Mouse (Mus musculus) ovary, postnatal 10 days (tissue): ENCODE measurements around the gene Dgkz.

Source experiments
- DNase-seq: peaks from one replicate; pipeline ENCODE4 v3.0.0; 2022; ENCODE audit warnings: low spot score

The Dgkz gene

DNA sequence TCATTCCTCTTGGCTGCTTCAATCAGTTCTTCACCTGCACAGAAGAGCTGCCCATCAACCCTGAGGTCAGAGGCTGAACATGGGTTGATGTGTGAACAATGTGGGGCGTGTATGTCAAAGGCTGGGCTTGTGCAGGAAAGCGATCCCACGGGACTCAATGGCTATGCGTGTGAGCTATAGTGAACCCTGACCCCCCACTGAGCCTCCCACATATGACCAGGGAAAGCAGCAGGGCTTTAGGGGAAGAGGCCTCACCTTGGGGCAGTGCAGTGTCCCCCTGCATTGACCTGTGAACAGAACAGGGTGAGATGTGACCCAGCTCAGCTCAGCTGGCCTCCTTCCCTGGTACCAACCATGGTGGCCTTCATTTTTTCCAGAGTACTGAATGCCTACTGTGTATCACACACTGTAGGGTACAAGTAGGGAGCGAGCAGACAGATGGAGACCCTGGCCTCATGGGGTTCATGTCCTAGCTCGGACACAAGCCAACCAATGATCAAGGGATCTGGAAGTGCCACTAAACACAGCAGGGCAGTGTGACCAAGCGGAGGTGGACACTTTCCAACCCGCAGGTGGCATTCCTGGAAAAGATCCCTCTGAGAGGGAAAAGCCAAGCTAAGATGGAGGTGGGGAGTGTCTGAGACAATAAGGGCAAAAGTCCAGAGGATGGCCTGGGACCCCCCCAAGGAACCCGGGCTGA, 40.7 kb downstream of the Dgkz start:
- no peak for DNase-seq

DNA sequence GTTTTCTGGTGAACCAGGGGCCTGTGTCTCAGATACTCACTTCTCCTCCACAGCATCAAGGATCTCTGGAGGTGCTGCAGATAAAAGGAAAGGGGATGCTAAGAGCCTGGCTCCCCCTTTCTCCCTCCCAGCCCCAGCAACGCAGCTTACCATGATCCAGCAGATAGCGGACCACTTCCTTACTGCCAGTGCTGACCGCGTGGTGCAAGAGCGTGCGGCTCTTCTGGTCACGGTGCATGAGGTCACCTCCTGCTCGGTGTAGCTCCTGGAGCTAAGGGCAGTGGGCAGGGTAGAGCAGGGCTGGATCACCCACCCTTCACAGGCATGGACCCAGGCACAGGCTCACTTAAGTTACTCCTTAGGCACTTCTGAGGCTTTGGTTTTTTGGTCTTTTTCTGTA, 41.6 kb downstream of the Dgkz start:
- DNase-seq, result no peak

DNA sequence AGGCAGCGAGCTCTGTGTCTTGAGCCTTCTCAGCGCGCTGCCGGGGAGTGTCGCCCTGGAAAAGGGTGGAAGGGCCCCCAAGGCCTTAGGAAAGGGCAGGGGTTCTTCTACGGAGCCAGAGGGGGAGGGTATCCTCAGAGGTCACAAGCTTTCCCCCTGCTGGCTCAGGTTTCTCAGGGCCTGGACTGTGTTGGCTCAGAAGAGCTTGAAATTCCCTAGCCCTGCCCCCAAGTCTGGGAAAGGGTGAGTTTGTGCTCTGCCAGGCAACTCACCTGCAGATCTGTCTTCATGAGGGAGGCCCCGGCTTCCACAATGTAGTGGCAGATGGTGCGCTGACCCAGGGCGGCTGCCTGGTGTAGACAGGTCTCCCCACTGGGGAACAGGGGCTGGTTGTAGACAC, 42.2 kb downstream of the Dgkz start:
- no peak for DNase-seq

GRCm38 (mm10) chr2:91932737-91933350, 42.8 kb downstream of the Dgkz start:
- DNase-seq, result no peak

DNA sequence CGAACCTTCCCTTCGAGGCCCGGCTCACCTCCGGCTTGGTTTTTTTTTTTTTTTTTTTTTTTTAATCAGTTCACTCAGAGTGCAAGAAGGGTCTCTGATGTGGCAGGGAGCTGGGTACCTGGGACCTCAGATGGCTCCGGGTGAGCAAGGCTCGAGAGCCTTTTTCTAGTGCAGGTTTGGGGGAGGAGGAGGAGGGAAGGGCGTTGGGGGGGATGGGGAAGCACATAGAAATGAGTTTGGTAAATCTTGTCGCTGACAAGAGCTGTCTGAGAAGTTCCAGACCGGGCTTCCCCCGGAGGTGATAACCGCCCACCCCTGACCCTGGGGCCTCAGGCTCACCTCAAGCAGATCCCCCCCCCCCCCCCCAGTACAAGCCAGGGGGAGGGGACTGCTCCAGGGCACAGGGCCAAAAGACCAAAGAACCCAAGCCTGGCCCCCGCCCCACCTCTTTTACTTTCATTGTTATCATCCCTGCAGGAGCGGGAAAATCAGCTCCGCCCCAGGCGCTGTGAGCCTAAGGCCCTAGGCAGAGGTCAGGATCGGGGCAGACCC, 43.4 kb downstream of the Dgkz start, which contains the start of gene Mdk:
TSS of gene Mdk (minus strand) at position 138 of the 552 bp plus-strand sequence.
- no peak for DNase-seq

DNA sequence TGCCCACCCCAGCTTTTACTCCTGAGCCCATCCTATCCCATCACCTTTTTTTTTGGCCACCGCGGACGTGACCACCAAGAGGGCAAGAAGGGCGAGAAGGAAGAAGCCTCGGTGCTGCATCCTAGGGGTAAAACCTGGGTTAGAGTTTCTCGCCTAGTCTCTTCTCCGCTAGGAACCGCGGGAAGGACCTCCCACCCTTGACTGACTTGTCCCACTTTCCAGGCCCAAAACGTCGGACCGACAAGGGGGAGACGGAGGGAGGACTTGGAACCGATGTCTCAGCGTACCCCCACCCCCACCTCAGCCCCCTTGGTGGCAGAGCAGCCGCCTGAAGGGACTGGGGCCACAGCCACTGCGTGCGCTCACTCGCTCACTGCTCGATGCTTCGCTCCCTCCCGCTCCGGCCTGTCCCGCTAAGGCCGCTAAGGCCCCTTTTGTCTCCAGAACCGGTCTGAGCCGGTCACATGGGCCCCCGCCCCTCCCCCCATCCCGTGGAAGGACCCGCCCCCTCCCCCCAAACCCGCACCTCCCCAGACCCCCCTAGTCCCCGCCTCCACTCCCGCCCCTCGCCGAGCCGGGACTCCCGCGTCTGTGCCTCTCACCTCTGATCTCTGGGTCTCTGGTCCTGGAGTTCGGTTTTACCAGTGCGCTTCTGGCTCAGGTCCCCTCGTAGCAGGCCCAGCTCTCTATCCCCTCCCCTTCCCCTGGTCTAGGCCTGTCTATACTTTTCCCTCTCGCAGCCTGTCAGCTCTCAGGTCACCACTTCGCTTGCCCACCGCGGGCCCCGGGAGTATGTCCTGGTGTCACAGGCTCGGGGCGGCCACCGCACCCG, 44.1 kb downstream of the Dgkz start:
- peak; percentile 60 for DNase-seq

- no peak for DNase-seq
These were observed 44.8 kb downstream of the Dgkz start for GRCm38 (mm10) chr2:91930761-91931291.

- DNase-seq, result no peak
These were observed 45.7 kb downstream of the Dgkz start for GRCm38 (mm10) chr2:91929936-91930335.

GRCm38 (mm10) chr2:91929455-91929854, 46.2 kb downstream of the Dgkz start:
- no peak for DNase-seq

- no peak for DNase-seq
These were observed 46.9 kb downstream of the Dgkz start for GRCm38 (mm10) chr2:91928534-91929350.

GRCm38 (mm10) chr2:91927826-91928533, 47.7 kb downstream of the Dgkz start:
- no peak for DNase-seq

DNA sequence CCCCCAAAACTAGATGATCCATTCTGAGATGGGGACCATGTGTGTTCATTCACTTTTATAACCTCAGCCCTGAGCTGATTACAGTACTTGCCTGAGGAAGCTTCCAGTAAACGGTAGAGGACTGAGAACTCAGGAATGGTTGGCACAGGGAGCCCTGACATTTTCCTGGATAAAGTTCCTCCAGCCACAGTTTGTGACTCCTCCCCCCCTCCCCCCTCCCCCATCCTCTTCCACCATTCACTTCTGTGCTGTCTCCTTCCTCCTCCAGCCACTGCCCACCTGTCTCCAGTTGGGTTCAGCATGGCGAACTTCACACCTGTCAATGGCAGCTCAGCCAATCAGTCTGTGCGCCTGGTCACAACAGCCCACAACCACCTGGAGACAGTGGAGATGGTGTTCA, 48.7 kb downstream of the Dgkz start, which contains the start of gene Chrm4:
TSS of gene Chrm4 (plus strand) at position 301 of the 400 bp plus-strand sequence.
- DNase-seq, result no peak

DNA sequence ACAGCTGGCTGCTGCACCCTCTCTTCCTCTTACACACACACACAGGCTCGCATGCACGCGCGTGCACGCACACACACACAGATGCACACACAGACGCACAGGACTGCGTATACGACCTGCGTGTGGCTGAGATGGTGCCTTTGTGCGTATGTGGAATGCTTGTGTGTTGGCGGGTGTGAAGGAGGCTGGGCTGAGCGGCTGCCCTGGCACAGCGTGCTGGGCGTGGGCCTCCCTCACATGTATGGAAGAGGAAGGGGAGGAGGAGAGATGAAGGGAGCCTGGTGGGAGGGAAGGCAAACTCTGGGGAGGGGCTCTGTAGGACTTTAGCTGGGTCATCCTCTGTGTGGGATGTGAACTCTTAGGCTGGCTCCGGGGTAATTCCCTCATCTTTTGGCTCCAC, 50.2 kb downstream of the Dgkz start:
- no peak for DNase-seq

DNA sequence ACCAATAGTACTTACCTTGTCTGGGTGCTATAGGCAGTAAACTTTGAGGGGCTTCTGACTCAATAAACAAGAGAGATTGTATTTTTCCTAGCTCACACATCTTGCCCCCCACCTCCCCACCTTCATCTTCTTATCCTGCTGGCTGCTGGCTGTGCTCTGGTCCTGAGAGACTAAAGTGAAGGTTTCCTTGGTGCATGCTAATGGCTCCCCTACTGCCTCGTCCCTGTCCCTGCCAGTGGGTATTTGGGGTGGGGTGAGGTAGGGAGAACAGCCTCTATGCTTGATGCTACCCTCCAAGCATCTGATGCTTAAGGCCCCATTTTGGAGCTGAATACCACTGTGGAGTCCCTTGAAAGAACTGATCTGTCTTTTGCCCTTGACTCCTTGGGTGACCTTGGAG, 50.9 kb downstream of the Dgkz start:
- no peak for DNase-seq

DNA sequence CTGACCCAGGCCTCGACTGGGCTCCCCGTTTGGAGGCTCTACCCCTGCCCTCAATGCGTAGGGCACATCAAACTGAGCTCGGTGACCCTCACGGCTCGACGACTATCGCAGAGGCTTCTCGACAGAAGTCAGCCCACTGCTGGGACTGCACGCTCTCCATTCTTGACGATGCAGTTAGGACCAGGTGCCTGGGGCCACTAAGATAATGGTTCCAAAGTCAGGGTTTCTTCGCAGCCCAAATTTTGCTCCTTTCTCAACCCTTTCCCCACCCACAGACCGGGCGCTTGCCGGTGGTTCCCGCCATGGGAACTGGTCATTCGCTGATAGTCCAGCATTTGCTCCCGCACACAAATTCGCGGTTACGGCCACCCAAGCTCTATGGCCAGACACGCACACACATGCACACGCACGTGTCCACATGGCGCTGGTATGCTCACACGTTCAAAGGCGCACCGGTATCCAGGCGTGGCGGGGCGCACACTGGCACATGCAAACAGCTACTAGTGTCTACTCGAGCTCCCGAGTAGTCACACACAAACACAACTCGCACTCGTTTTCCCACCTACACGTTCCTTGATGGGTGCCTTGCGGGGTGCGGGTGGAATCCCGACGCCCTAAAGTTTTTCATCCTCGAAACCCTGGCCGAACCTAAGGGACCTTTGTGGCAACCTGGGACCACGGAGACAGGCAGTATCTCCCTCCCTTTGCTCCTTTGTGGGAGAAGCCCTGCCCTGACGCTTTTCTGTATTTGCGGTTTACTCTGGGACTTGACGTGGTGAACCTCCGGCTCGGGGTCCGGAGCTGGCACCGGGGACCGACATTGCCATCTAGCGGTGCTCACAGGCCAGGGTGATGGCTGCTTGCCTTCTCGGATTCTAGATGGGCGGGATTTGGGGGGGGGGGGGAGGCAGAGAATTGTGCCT, 52.0 kb downstream of the Dgkz start:
- no peak for DNase-seq

- DNase-seq, result no peak
These were observed 52.9 kb downstream of the Dgkz start for GRCm38 (mm10) chr2:91922586-91923414.

- no peak for DNase-seq
These were observed 53.7 kb downstream of the Dgkz start for GRCm38 (mm10) chr2:91921790-91922570.
